Mouse (Mus musculus): ENCODE results near the gene Apba2. TPM values are rescaled to one million over a fixed set of nuclear protein-coding genes. Genes with fewer than 3 reads are reported as not detected.

Apba2 gene
- total RNA-seq, 2 experiments from 2014 or later: 261 to 283 TPM

DNA sequence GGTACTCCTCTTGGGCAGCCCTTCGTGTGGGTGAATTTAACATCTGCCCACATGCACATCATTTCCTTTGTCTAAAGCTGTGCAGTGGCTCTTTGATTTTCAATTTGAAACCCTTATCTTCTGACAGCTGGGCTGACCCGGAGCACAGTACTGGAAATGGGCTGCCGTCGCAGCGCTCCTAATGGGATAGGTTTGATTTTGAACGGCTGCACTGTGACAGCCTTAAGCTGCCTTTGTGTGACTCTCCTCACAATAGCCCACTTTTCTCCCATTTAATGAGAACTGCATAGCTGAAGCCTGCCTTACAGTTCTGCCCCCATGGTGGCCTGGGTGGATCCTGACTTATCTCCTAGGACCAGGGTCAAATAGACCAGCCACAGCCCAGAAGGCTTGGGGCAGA is 31.9 kb downstream of the Apba2 start:
- intact Hi-C loops (cut with DNase I): no loop called here
- Histone ChIP-seq H3K27ac (no peak overlapping the region), H3K4me3 (no peak overlapping the region)
- TF ChIP-seq CTCF (IDR thresholded peaks at IDR 0.05): no peak
- DNase-seq (ENCODE audit: extremely low spot score in 1 of 2, low spot score in 2 of 2): no peak

- intact Hi-C loops (cut with DNase I): no loop called here
- no peak for TF ChIP-seq CTCF (IDR thresholded peaks at IDR 0.05)
- Histone ChIP-seq H3K27ac (no peak overlapping the region), H3K4me3 (no peak overlapping the region)
- DNase-seq (ENCODE audit: extremely low spot score in 1 of 2, low spot score in 2 of 2): no peak
These were observed 33.8 kb downstream of the Apba2 start for GRCm38 (mm10) chr7:64535269-64535668.

DNA sequence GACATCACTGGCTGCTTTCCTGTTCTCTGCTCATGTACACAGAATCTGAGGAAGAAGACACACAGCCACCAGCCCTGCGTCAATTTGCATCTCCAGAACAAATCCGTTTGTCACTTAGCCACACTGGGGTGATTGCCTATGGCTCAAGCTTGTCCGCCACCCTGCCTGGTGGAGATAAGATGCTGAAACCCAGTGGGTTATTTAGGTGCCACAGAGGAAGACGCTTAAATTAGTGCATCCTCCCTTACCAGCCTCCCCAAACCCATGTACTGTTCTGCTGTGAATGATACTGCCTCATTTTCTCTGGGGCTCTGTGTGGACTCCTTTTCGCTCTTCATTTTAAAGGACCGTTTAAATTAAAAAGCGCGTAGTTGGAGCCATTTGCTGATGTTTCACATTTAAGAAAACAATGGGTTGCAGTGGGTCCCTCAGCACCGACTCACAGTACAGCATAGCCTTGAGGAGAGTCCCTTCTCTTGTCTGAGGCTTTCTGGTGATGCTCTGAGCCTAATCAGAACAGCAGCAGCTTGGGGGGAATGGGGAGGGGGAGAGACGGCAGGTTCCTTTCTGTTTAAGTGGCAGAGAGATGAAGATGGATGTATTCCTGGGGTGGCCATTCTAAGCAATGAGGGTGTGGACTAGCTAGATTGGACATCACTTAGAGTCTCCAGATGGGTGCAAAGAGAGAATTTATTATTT is 38.1 kb downstream of the Apba2 start:
- DNase-seq (ENCODE audit: extremely low spot score in 1 of 2, low spot score in 2 of 2): no peak
- intact Hi-C loops (cut with DNase I): no loop called here
- TF ChIP-seq CTCF (IDR thresholded peaks at IDR 0.05): no peak
- Histone ChIP-seq H3K27ac (no peak overlapping the region), H3K4me3 (no peak overlapping the region)

- TF ChIP-seq CTCF (IDR thresholded peaks at IDR 0.05): no peak
- peak in 1 of 2 experiments; percentile 47 for DNase-seq (ENCODE audit: extremely low spot score in 1 of 2, low spot score in 2 of 2)
- Histone ChIP-seq H3K4me3 (no peak overlapping the region), H3K27ac (peak overlapping the region; percentile 48)
- intact Hi-C loops (cut with DNase I): loop anchor here (2.0 to 5.0 kb wide), 2 partner anchors 30 to 40 kb away; no protein-coding TSS in a partner anchor
These were observed 45.3 kb downstream of the Apba2 start for GRCm38 (mm10) chr7:64546801-64547200.

GRCm38 (mm10) chr7:64550856-64551255 is 49.4 kb downstream of the Apba2 start:
- Histone ChIP-seq H3K27ac (peak overlapping the region; percentile 44; the same call in 1 of the 2 replicates), H3K4me3 (no peak overlapping the region)
- TF ChIP-seq CTCF (IDR thresholded peaks at IDR 0.05): no peak
- no peak for DNase-seq (ENCODE audit: extremely low spot score in 1 of 2, low spot score in 2 of 2)
- intact Hi-C loops (cut with DNase I): no loop called here

DNA sequence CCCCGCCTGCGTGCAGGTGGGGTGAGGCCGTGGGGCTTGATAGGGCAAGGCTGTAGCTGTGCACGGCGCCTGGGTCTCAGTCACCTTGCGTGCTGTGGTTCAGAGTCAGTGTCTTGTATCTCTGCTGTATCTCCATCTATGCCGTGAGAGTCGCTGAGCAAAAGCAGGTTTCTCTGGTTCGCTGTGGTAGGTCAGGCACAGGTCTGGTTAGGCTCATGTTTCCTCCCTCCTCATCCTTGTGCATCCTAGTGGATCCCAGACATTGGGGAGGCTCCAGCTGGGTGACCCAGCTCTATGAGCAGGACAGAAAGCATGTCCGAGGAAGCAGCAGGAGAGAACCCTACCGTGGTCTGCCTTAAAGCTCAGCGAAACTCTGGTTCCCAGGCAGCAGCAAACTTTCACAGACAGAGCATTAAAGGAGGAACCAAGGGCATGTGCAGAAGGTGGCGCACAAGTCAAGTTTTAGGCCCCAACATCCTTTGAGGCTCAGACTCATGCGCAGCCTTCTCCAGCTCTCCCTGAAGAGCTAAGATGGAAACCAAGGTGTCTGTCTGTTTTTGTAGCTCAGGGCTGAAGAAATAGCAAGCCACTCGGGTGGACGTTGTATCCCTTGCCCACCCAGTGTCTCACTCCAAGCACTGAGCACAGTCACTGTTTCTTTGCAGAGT is 51.2 kb downstream of the Apba2 start:
- no peak for TF ChIP-seq CTCF (IDR thresholded peaks at IDR 0.05)
- Histone ChIP-seq H3K4me3 (no peak overlapping the region), H3K27ac (no peak overlapping the region)
- intact Hi-C loops (cut with DNase I): no loop called here
- no peak for DNase-seq (ENCODE audit: extremely low spot score in 1 of 2, low spot score in 2 of 2)

DNA sequence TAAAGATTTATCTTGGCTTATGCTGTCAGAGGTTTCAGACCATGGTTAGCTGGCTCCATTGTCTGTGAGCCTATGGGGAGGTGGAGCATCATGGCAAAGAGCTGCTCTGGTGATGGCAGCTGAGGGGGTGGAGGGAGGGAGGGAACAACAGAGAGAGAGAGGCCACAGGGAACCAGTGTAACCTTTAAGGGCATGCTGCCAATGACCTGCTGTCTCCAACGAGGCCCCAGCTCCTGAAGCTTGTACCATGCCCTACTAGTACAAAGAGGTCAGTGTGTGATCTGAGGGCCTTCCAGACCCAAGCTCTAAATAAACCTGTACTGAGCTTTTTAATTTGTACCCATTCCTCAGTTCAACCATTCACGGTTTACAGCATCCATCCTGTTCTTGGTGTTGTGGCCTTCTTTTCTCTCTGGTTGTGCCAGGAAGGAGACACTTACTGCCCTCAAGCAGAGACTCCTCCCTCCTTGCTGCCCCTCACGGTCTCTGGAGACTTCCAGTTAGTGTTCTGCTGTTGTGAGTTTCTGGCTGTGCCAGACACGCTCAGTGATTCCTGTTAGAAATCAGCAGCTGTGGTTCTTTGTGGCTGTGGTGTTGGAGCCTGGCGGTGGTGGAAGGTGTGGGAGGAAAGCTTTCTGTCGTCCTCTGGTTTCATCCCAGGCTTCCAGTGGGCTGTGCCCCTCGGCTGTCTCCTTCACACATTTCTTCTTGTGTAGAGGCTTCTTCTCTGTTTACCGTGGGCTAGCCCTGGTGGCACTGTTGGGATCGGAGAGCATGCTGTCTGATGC is 60.4 kb downstream of the Apba2 start:
- no peak for DNase-seq (ENCODE audit: extremely low spot score in 1 of 2, low spot score in 2 of 2)
- TF ChIP-seq CTCF (IDR thresholded peaks at IDR 0.05): no peak; the same call in 1 of the 2 replicates
- Histone ChIP-seq H3K27ac (peak overlapping the region; percentile 65), H3K4me3 (no peak overlapping the region)
- intact Hi-C loops (cut with DNase I): no loop called here

- Histone ChIP-seq H3K27ac (peak overlapping the region; percentile 89), H3K4me3 (no peak overlapping the region)
- peak; percentile 56 to 70 for DNase-seq (ENCODE audit: extremely low spot score in 1 of 2, low spot score in 2 of 2)
- no peak for TF ChIP-seq CTCF (IDR thresholded peaks at IDR 0.05)
- intact Hi-C loops (cut with DNase I): loop anchor here (1.0 to 5.0 kb wide), 4 partner anchors 18 to 162 kb away; partner anchors contain the start of gene Apba2
These were observed 63.5 kb downstream of the Apba2 start for GRCm38 (mm10) chr7:64564891-64565571.

- TF ChIP-seq CTCF (IDR thresholded peaks at IDR 0.05): no peak
- Histone ChIP-seq H3K27ac (peak overlapping the region; percentile 83), H3K4me3 (no peak overlapping the region)
- intact Hi-C loops (cut with DNase I): loop anchor here (2.0 to 5.0 kb wide), 4 partner anchors 64 to 161 kb away; partner anchors contain the start of gene Apba2
- no peak for DNase-seq (ENCODE audit: extremely low spot score in 1 of 2, low spot score in 2 of 2)
These were observed 65.1 kb downstream of the Apba2 start for GRCm38 (mm10) chr7:64566371-64567243.

DNA sequence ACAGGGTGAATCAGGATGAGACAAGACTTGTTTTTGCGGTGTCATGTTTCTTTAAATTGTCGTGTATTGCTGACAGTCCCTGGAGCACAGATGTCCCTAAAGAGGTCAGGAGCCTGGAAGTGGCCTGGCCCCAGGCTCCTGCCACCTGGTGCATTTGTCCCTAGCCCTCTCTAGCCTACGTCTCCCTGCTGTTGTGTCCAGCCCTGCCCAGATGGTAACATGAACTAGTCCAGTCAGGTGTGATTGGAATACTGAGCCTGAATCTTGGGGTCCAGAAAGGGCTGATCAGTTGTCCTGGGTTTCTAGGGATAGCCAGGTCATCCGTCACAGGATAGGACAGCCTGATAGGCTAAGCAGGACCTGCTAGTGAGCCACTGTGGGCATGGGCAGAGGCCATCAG is 67.2 kb downstream of the Apba2 start:
- TF ChIP-seq CTCF (IDR thresholded peaks at IDR 0.05): no peak
- intact Hi-C loops (cut with DNase I): loop anchor here (5.0 kb wide), 3 partner anchors 66 to 159 kb away; partner anchors contain the start of gene Apba2
- Histone ChIP-seq H3K27ac (peak overlapping the region; percentile 55), H3K4me3 (no peak overlapping the region)
- no peak for DNase-seq (ENCODE audit: extremely low spot score in 1 of 2, low spot score in 2 of 2)

All from left cerebral cortex, adult 2 months (tissue).